Comparison of ENCODE assay signal across 25 mouse cellular contexts in the genomic region with DNA sequence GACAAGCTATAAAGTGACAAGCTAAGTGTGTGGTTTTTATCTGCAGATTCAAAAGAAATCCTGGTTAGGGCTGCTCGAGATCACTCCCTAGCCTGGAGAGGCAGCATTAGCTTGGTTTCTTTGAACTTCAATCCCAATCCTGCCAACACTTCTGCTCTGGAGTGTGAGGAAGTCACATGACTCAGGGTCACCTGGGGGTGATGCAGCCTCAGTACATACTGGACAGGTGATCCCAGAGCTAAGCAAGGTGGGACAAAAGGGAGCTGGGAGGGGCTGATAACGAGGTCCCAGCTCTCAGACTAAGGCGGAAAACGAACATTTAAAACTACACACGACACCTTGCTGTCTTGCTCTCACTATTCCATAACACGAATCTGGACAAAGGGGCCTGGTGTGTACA. TPM values are rescaled to one million over a fixed set of nuclear protein-coding genes. Genes with fewer than 3 reads are reported as not detected.
A peak's percentile ranks its signal among the peaks of the same experiment; 100 is the strongest.
DNase-seq lines count a peak whose midpoint lies in the region; ATAC-seq and TF ChIP-seq lines count a peak whose summit lies in the region.
"Had no signal": no experiment of that assay in that cellular context is flagged by ENCODE, and none has a peak within 500 bp of the region (broad histone marks: within the 10 kb centered on the region; RNA-seq: fewer than 3 reads in every experiment).

No protein-coding gene starts in this region.

- H3K4me2 ChIP-seq in forebrain, embryonic 15.5 days (replicated peaks) = no peak overlapping the region
- H3K4me2 ChIP-seq in forebrain, postnatal 0 days (ENCODE audit: low read depth) = no peak overlapping the region
- no peak overlapping the region for H3K4me2 ChIP-seq in liver, postnatal 0 days (ENCODE audit: low read depth, low read length)
- H3K4me2 ChIP-seq in intestine, embryonic 15.5 days (replicated peaks) = no peak overlapping the region
- no peak overlapping the region for H3K4me2 ChIP-seq in stomach, embryonic 16.5 days (ENCODE audit: low read depth, low read length)
- H3K4me2 ChIP-seq: hindbrain, embryonic 13.5 days; limb, embryonic 13.5 days; neural tube, embryonic 12.5 days had no signal

- H3K4me3 ChIP-seq in forebrain, embryonic 15.5 days = no peak overlapping the region
- H3K4me3 ChIP-seq in forebrain, postnatal 0 days (ENCODE audit: low read depth, low read length) = no peak overlapping the region
- no peak overlapping the region for H3K4me3 ChIP-seq in liver, postnatal 0 days (ENCODE audit: low read depth, low read length)
- no peak overlapping the region for H3K4me3 ChIP-seq in intestine, embryonic 15.5 days (replicated peaks)
- H3K4me3 ChIP-seq in stomach, embryonic 16.5 days (replicated peaks; ENCODE audit: low read length) = no peak overlapping the region
- H3K4me3 ChIP-seq: embryonic facial prominence, embryonic 10.5 days; gastrocnemius, adult 2 months; hindbrain, embryonic 13.5 days; limb, embryonic 13.5 days; megakaryocyte, embryonic 14.5 days; neural tube, embryonic 12.5 days had no signal

- H3K9ac ChIP-seq in forebrain, embryonic 15.5 days (replicated peaks) = no peak overlapping the region
- no peak overlapping the region for H3K9ac ChIP-seq in forebrain, postnatal 0 days
- H3K9ac ChIP-seq in liver, postnatal 0 days (replicated peaks) = no peak overlapping the region
- H3K9ac ChIP-seq in intestine, embryonic 15.5 days = no peak overlapping the region
- H3K9ac ChIP-seq in stomach, embryonic 16.5 days (ENCODE audit: low read length) = no peak overlapping the region
- H3K9ac ChIP-seq: hindbrain, embryonic 13.5 days; limb, embryonic 13.5 days; liver, embryonic 14.5 days; neural tube, embryonic 12.5 days had no signal

- H3K9me3 ChIP-seq in forebrain, embryonic 15.5 days = no peaks in the 10 kb centered on the region
- H3K9me3 ChIP-seq in forebrain, postnatal 0 days (ENCODE audit: low read length) = no peaks in the 10 kb centered on the region
- no peaks in the 10 kb centered on the region for H3K9me3 ChIP-seq in liver, postnatal 0 days (ENCODE audit: low read length)
- H3K9me3 ChIP-seq in intestine, embryonic 15.5 days = no peaks in the 10 kb centered on the region
- H3K9me3 ChIP-seq in stomach, embryonic 16.5 days (replicated peaks; ENCODE audit: control insufficient read depth, low read length) = no peaks in the 10 kb centered on the region
- H3K9me3 ChIP-seq: embryonic facial prominence, embryonic 10.5 days; hindbrain, embryonic 13.5 days; limb, embryonic 13.5 days; megakaryocyte, embryonic 14.5 days; neural tube, embryonic 12.5 days had no signal

- H3K27ac ChIP-seq in forebrain, embryonic 15.5 days (replicated peaks) = peak overlapping the region; percentile 80
- no peak overlapping the region for H3K27ac ChIP-seq in forebrain, postnatal 0 days (ENCODE audit: low read depth, low read length)
- no peak overlapping the region for H3K27ac ChIP-seq in liver, postnatal 0 days (ENCODE audit: low read depth)
- H3K27ac ChIP-seq in intestine, embryonic 15.5 days = no peak overlapping the region
- peak overlapping the region; percentile 73 for H3K27ac ChIP-seq in stomach, embryonic 16.5 days (ENCODE audit: low read length)
- H3K27ac ChIP-seq: embryonic facial prominence, embryonic 10.5 days; gastrocnemius, adult 2 months; hindbrain, embryonic 13.5 days; limb, embryonic 13.5 days; liver, embryonic 14.5 days; neural tube, embryonic 12.5 days had no signal

- H3K36me3 ChIP-seq in forebrain, embryonic 15.5 days = 0 out of 2 replicates have a peak, but pooled peaks cover 5% of the 10 kb centered on the region
- no peaks in the 10 kb centered on the region for H3K36me3 ChIP-seq in forebrain, postnatal 0 days (ENCODE audit: insufficient read depth)
- no peaks in the 10 kb centered on the region for H3K36me3 ChIP-seq in liver, postnatal 0 days (replicated peaks; ENCODE audit: insufficient read depth, low read length)
- no peaks in the 10 kb centered on the region for H3K36me3 ChIP-seq in intestine, embryonic 15.5 days
- H3K36me3 ChIP-seq in stomach, embryonic 16.5 days (ENCODE audit: control insufficient read depth, insufficient read depth, low read length) = no peaks in the 10 kb centered on the region
- H3K36me3 ChIP-seq: hindbrain, embryonic 13.5 days had no signal

- peaks cover 8% of the 10 kb centered on the region for H3K4me1 ChIP-seq in forebrain, embryonic 15.5 days
- no peaks in the 10 kb centered on the region for H3K4me1 ChIP-seq in forebrain, postnatal 0 days (ENCODE audit: insufficient read depth)
- H3K4me1 ChIP-seq in liver, postnatal 0 days (ENCODE audit: insufficient read depth) = 0 out of 2 replicates have a peak, but pooled peaks cover 2% of the 10 kb centered on the region
- H3K4me1 ChIP-seq in intestine, embryonic 15.5 days (replicated peaks) = no peaks in the 10 kb centered on the region; the same call in 1 of the 2 replicates
- no peaks in the 10 kb centered on the region; the same call in none of the 2 replicates for H3K4me1 ChIP-seq in stomach, embryonic 16.5 days (ENCODE audit: control insufficient read depth, insufficient read depth, low read length)
- H3K4me1 ChIP-seq: hindbrain, embryonic 13.5 days; limb, embryonic 13.5 days; neural tube, embryonic 12.5 days had no signal

- no peaks in the 10 kb centered on the region for H3K27me3 ChIP-seq in forebrain, embryonic 15.5 days
- H3K27me3 ChIP-seq in forebrain, postnatal 0 days (ENCODE audit: insufficient read depth, low read length) = no peaks in the 10 kb centered on the region
- no peaks in the 10 kb centered on the region for H3K27me3 ChIP-seq in liver, postnatal 0 days (ENCODE audit: insufficient read depth, low read length)
- no peaks in the 10 kb centered on the region for H3K27me3 ChIP-seq in intestine, embryonic 15.5 days (replicated peaks)
- no peaks in the 10 kb centered on the region for H3K27me3 ChIP-seq in stomach, embryonic 16.5 days (ENCODE audit: control insufficient read depth, insufficient read depth, low read length)
- H3K27me3 ChIP-seq: hindbrain, embryonic 13.5 days; limb, embryonic 13.5 days; megakaryocyte, embryonic 14.5 days; neural tube, embryonic 12.5 days had no signal

- DNase-seq in forebrain, postnatal 0 days = no peak
- no peak for DNase-seq in liver, postnatal 0 days
- DNase-seq in liver = no peak
- no peak for DNase-seq in B cell, adult 2 months
- no peak for DNase-seq in spleen, postnatal 10 days (ENCODE audit: low spot score in 2 of 2)
- DNase-seq: adrenal gland, postnatal 25 days; cerebellum, adult 11 months; gastrocnemius, adult 2 months; heart, postnatal 36 days; kidney, postnatal 4 days; lung, postnatal 14 days; midbrain, embryonic 14.5 days; right cerebral cortex, postnatal 14 days; spleen, adult 18-20 months; thymus, adult 2 months; thymus, postnatal 4 days had no signal

- no peak for TF ChIP-seq EP300 in liver, postnatal 0 days (IDR thresholded peaks at IDR 0.05; ENCODE audit: low read depth)

- no peak for TF ChIP-seq CTCF in forebrain, postnatal 0 days (IDR thresholded peaks at IDR 0.05; ENCODE audit: low read depth)
- no peak for TF ChIP-seq CTCF in liver, postnatal 0 days (IDR thresholded peaks at IDR 0.05; ENCODE audit: low read depth)

- WGBS in forebrain, embryonic 15.5 days = 70% methylated on average over 6 of the region's 6 CpGs
- WGBS in forebrain, postnatal 0 days = 68% methylated on average over 6 of the region's 6 CpGs
- 76% methylated on average over 6 of the region's 6 CpGs for WGBS in liver, postnatal 0 days (ENCODE audit: insufficient replicate concordance)
- WGBS in intestine, embryonic 15.5 days = 46% methylated on average over 6 of the region's 6 CpGs
- WGBS in stomach, embryonic 16.5 days = 76% methylated on average over 6 of the region's 6 CpGs

- no peak for ATAC-seq in forebrain, embryonic 15.5 days (replicated peaks)
- no peak for ATAC-seq in forebrain, postnatal 0 days
- ATAC-seq in liver, postnatal 0 days = peak; percentile 47; the same call in 1 of the 2 replicates
- peak; percentile 84 for ATAC-seq in intestine, embryonic 15.5 days
- peak; percentile 88 for ATAC-seq in stomach, embryonic 16.5 days (ENCODE audit: insufficient read depth, low FRiP score)

RNA-seq across cellular contexts. Expression of a gene that starts 24.8 kb away (rescaled TPM):
- 138 and 141 TPM in 2 replicates for polyA plus RNA-seq in forebrain, embryonic 15.5 days (2015; fragmentation: Nextera tagmentation; extraction: Ambion mirVana)
- total RNA-seq in forebrain, postnatal 0 days (2014; rRNA removed) = 127 and 158 TPM in 2 replicates
- 84.6 and 91.7 TPM in 2 replicates for polyA plus RNA-seq in forebrain, postnatal 0 days (2015; fragmentation: Nextera tagmentation; extraction: Ambion mirVana)
- 7.6 and 8.3 TPM in 2 replicates for polyA plus RNA-seq in liver, postnatal 0 days (2015; fragmentation: Nextera tagmentation; extraction: Ambion mirVana)
- 27.2 and 29.4 TPM in 2 replicates for polyA plus RNA-seq in intestine, embryonic 15.5 days (2015; fragmentation: Nextera tagmentation; extraction: Ambion mirVana)
- polyA plus RNA-seq in stomach, embryonic 16.5 days (2015; fragmentation: Nextera tagmentation; extraction: Ambion mirVana) = 33.2 and 37.4 TPM in 2 replicates

RNA-seq across cellular contexts. Expression of a gene that starts 50.0 kb away (rescaled TPM):
- 14.0 and 14.9 TPM in 2 replicates for polyA plus RNA-seq in forebrain, embryonic 15.5 days (2015; fragmentation: Nextera tagmentation; extraction: Ambion mirVana)
- total RNA-seq in forebrain, postnatal 0 days (2014; rRNA removed) = 13.8 and 19.4 TPM in 2 replicates
- polyA plus RNA-seq in forebrain, postnatal 0 days (2015; fragmentation: Nextera tagmentation; extraction: Ambion mirVana) = 10.7 and 14.4 TPM in 2 replicates
- 12.4 and 13.1 TPM in 2 replicates for polyA plus RNA-seq in liver, postnatal 0 days (2015; fragmentation: Nextera tagmentation; extraction: Ambion mirVana)
- 18.9 and 19.3 TPM in 2 replicates for polyA plus RNA-seq in intestine, embryonic 15.5 days (2015; fragmentation: Nextera tagmentation; extraction: Ambion mirVana)
- polyA plus RNA-seq in stomach, embryonic 16.5 days (2015; fragmentation: Nextera tagmentation; extraction: Ambion mirVana) = 16.6 and 18.3 TPM in 2 replicates

Comparison
In these comparisons a context has a peak if more than half of its experiments do, and no peak if none do; other contexts are left out.
1. H3K27ac ChIP-seq: peak in forebrain, embryonic 15.5 days (single experiment) and stomach, embryonic 16.5 days (single experiment); none in forebrain, postnatal 0 days (single experiment), liver, postnatal 0 days (single experiment) and intestine, embryonic 15.5 days (single experiment).
2. ATAC-seq: peak in liver, postnatal 0 days (single experiment), intestine, embryonic 15.5 days (single experiment) and stomach, embryonic 16.5 days (single experiment); none in forebrain, embryonic 15.5 days (single experiment) and forebrain, postnatal 0 days (single experiment).